Mouse (Mus musculus) retina, postnatal 1 day (tissue): ENCODE measurements around the gene Nrcam.

Experiments used
- DNase-seq: peaks from one replicate; pipeline ENCODE4 v3.0.0-alpha.2; 2012

The Nrcam gene

DNA sequence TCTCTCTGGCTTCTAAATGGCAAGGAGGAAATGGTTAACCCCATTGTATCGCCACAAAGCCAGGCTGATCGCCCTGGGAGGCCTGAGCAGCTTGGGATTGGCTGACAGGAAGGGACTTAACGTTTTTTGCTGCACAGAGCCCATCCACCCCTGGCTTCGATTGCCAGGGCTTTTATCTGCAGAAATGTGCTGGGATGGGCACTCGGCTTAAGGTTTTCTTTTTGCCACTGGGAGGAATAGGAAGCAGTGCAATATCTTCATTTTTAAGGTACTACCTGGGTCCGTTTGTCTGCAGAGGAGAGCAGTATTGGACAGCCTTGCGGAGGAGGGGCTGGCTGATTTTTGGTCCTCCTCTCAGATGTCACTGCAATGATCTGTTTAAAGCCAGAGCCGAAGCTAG is 110.2 kb downstream of the Nrcam start:
- peak; percentile 69 for DNase-seq

DNA sequence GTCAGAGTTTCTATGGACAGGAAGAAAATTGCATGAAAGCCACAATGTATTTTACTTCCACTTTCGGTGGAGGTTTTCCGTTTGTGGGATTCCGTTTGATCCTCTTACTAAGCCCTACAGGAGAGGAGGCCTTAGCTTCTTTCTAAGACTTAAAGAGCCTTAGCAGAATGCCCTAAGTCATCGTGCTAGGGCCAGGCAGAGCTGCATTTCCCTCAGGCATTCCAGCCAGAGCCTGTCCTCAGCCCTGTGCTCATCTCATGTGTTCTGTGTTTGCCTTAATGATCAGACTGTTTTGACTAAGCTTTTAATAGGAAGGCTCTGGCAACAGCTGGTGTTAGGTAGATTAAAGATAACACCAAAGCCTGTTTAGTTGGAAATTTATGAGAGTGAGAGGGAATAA is 111.5 kb downstream of the Nrcam start:
- DNase-seq: peak; percentile 76

DNA sequence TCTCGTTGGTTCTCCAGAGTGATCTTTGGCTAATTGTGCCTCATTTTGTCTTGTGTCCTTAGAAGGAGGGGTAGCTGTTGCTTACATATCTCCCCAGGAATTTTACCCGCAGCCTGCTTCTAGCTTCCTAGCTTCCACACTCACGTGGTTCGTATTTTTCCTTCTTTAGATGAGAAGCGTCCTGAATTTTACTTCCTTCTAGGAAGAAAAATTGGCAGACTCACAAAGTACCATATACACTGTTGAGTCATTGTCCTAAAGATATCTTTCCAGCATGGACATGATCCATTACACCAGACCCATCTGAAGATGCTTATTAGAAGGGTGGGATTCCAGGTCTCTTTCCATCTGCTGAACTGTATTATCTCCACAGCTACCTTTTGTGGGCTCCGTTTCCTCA is 122.2 kb downstream of the Nrcam start:
- no peak for DNase-seq

GRCm38 (mm10) chr12:44451742-44452141 is 123.1 kb downstream of the Nrcam start:
- no peak for DNase-seq

DNA sequence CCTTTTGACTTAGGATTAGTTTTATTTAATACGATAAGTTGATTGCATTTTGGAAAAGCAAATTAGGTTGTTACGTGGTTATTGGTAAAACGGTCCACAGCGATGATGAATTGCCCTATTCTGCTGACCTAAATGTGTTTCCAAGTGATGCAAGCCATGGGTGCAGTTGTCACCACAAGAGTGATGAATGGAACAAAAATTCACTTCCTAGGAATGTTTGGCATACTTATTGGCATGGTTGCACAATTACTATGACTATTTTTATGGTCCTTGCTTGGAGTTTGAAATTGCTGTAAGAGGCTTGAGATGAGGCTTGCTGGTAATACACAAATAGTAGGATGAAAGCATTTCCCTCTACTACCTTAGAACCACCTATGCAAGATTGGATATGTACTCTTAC is 125.1 kb downstream of the Nrcam start:
- DNase-seq: no peak

- no peak for DNase-seq
Measured at GRCm38 (mm10) chr12:44457961-44458360, 129.3 kb downstream of the Nrcam start.

DNA sequence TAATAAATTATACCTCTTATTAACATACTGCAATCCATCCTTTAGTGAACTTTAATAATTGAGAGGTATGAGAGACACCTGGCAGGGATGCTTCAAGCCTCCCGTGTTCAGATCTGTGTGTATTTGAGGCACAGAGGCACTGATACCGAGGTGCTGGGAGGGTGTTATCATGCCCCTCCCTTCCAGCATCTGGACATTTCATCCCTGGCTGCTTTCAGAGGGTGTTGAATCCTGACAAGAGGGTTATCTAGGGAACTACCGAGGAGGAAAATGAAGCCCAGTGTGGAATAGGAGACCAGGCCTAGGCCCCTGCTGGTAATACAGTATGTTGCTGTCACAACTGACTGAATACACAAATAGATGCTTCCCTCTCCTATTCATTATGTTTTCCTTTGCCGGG is 133.8 kb downstream of the Nrcam start:
- peak; percentile 48 for DNase-seq

DNA sequence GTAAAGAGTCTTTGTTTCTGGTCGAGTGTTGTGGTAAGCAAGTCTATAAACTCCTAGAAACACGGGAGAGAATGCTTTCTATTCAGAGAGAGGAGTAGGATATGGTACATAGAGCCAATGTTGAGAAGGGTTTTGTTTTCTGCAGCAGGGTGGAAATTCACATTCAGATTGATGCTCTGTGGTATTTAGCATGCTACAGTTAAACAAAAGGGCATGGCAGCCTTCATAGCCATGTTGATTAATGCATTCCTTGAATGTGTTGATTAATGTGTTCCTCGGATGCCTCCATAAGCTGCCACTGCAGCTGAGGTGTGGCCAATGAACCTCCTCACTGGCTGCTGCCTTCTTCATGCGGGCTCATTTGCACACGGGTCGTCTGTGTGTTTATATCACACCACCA is 134.3 kb downstream of the Nrcam start:
- DNase-seq: peak; percentile 34

GRCm38 (mm10) chr12:44471073-44471472 is 142.4 kb downstream of the Nrcam start:
- no peak for DNase-seq

DNA sequence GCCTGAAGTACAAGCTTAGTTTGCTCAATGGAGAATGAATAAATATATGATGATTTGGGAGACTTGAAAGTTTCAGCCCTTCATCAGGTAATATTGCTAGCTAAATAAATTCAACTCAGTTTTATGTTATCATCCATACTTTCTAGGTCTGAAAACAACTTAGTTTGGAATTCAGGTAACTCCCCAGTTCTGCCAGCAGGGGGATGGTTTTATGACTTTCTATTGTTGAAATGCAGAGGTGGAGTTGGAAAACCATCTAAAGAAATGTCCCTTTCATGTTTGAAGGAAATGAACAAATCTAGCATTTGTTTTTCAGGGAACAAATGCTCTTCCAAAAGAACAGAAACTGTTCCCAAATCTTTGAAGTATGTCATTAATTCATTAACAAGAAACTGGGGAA is 146.7 kb downstream of the Nrcam start:
- DNase-seq: no peak

GRCm38 (mm10) chr12:44479260-44480030 is 150.8 kb downstream of the Nrcam start:
- peak; percentile 59 for DNase-seq

DNA sequence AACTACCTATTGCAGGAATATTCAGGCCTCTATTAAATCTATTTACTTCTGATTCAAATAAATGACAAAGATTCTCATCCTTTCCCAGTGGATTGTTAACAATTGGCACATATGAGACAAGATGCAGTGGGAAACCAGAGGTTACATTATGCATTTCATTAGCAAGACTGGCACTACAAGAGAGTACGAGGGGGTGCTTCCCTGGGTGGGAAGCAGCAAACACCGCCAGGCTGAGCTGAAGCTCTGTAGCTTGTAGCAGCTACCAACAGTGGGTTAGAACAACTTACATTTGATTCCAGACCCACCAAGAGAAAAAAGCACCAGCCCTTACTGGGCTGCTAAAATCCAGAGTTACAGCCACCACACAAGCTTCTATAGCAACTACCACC is 151.3 kb downstream of the Nrcam start:
- DNase-seq: no peak

- peak; percentile 72 for DNase-seq
Measured at GRCm38 (mm10) chr12:44481415-44481814, 152.7 kb downstream of the Nrcam start.

GRCm38 (mm10) chr12:44492759-44493479 is 164.2 kb downstream of the Nrcam start:
- DNase-seq: no peak

GRCm38 (mm10) chr12:44497762-44498161 is 169.1 kb downstream of the Nrcam start:
- no peak for DNase-seq

DNA sequence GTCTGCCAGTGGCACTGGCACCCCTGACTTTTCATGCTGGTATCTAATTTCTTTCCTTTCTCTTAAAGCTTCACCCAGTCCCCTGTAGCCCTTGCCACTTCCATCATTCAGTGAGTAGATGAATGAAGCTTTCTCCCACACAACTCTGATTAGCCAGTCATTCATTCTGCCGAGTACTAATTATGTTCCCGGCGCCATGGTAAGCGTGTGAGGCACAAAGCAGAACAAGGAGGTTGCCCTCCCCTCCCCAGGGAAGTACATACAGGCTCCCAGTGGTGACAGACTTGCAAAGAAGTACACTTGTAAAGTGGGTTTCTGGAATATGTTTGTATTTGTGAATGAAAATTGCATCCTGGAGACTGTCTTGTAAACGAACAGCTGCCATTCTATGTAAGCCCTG is 170.2 kb downstream of the Nrcam start:
- peak; percentile 70 for DNase-seq

- DNase-seq: peak; percentile 62
Measured at GRCm38 (mm10) chr12:44501807-44502487, 173.3 kb downstream of the Nrcam start.

DNA sequence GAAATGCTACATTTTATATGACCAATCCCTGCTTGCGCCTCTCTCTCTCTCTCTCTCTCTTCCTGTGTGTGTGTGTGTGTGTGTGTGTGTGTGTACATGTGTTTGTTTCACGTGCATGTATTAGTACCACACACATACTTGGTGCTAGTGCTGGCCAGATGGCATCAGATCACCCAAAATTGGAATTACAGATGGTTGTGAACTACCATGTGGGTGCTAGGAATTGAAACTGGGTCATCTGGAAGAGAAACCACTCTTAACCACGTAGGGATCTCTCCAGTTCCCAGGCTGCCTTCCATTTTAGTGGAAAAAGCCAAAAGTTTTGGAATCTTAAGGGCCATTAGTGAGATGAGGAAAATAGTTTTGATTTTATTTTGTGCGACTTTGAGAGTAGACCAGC is 175.1 kb downstream of the Nrcam start:
- no peak for DNase-seq

- DNase-seq: no peak
Measured at GRCm38 (mm10) chr12:44508635-44509034, 179.9 kb downstream of the Nrcam start.

GRCm38 (mm10) chr12:44509406-44510104 is 180.9 kb downstream of the Nrcam start:
- no peak for DNase-seq

GRCm38 (mm10) chr12:44515066-44515465 is 186.4 kb downstream of the Nrcam start:
- peak; percentile 62 for DNase-seq

DNA sequence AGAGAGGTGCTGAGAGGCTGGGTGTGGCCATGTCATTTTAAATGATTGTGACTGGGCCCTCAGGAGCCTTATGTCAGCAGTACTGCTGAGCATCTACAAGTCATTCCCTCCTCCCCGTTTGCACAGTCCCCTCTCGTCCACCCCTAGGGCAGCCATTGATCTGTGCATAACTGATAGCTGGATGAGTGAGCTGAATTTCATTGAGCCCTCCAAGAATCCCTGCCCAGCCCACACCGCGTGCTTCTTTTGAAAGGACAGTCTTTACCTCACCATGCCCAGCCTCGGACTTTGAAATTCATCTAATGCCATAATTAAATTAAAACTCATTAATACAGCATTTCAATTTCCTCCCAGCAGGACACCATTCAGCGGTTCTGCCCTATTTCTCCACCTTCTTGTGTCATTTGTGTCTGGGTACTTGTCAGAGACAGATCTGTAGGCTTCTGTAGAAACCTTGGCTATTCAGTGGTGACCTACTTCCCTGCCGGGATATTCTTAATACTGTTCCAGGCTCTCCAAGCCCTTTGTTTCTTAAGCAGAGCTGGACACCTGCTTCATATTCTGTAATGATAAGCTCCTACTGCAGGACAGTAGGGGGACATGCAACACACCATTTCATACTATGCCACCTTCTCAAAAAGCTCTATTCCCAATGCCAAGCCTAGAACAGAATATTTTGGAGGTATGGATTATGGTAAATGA is 190.9 kb downstream of the Nrcam start:
- peak; percentile 90 for DNase-seq

DNA sequence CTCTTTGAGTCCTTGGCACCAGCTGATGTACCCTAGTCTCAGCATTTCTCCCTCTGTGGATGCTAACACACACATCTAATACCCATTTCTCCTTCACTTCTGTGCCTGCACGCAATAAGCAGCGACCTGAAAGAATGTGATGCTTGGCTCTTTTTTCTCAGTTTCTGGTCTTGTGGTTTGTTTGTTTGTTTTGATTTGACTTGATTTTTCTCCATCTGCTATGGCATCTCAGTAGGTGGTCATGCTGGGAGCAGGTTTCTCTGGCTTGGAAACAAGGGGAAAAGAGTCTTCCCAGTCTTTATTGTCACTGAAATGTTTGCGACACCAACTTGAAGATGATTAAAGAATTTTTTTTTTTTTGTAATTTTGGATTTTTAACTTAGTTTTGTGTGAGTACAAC is 192.8 kb downstream of the Nrcam start:
- no peak for DNase-seq
